Mouse (Mus musculus) heart, embryonic 12.5 days (tissue): ENCODE data around the gene Col23a1. TPM values are rescaled to one million over a fixed set of nuclear protein-coding genes. Genes with fewer than 3 reads are reported as not detected.

Experiments
- ATAC-seq: fragments of 200-750 bp; cut with Nextera tagmentation; 2 replicates; pipeline ENCODE4 v1.8.0; 2017; ENCODE audit warnings: moderate TSS enrichment, moderate library complexity; ENCODE audit not compliant: insufficient number of reproducible peaks, low FRiP score
- H3K27ac ChIP-seq: fragments of 300-500 bp; sonication (generic); 2 replicates; pipeline ENCODE4 v1.5.1; 2016; ENCODE audit warnings: mild to moderate bottlenecking, moderate library complexity; ENCODE audit not compliant: poor library complexity, severe bottlenecking
- H3K27me3 ChIP-seq: fragments of 300-500 bp; sonication (generic); replicated peaks from 2 replicates; pipeline ENCODE4 v1.6.1; 2016; ENCODE audit warnings: mild to moderate bottlenecking, moderate library complexity
- H3K36me3 ChIP-seq: fragments of 300-500 bp; sonication (generic); 2 replicates; pipeline ENCODE4 v1.6.1; 2016; ENCODE audit warnings: mild to moderate bottlenecking, moderate library complexity
- H3K4me1 ChIP-seq: fragments of 300-500 bp; sonication (generic); replicated peaks from 2 replicates; pipeline ENCODE4 v1.6.1; 2016; ENCODE audit warnings: mild to moderate bottlenecking
- H3K4me2 ChIP-seq: fragments of 300-500 bp; sonication (generic); 2 replicates; pipeline ENCODE4 v1.6.1; 2016; ENCODE audit warnings: mild to moderate bottlenecking, moderate library complexity
- H3K4me3 ChIP-seq: fragments of 300-500 bp; sonication (generic); 2 replicates; pipeline ENCODE4 v1.5.1; 2016; ENCODE audit warnings: mild to moderate bottlenecking
- H3K9ac ChIP-seq: fragments of 300-500 bp; sonication (generic); 2 replicates; pipeline ENCODE4 v1.6.1; 2016; ENCODE audit warnings: mild to moderate bottlenecking, moderate library complexity
- H3K9me3 ChIP-seq: fragments of 300-500 bp; sonication (generic); replicated peaks from 2 replicates; pipeline ENCODE4 v1.6.1; 2016; ENCODE audit warnings: mild to moderate bottlenecking, moderate library complexity
- WGBS: fragments of 180-500 bp; shearing (Covaris S2); methylation state at CpG from one replicate; pipeline ENCODE4 v1.1.7; 2016; 5-methylcytosine and 5-hydroxymethylcytosine counted together
- polyA plus RNA-seq: library from polyadenylated mRNA; unstranded; fragments of >200 nt; fragmentation: Nextera tagmentation; extraction: Ambion mirVana; gene quantifications from 2 replicates; pipeline ENCODE4 v1.2.1, GENCODE M21; 2016

Col23a1 gene
- polyA plus RNA-seq, 1 experiment from 2014 or later: 16.4 TPM

- Histone ChIP-seq H3K9ac (no peak overlapping the region), H3K36me3 (no peaks in the 10 kb centered on the region), H3K4me3 (no peak overlapping the region), H3K27me3 (peaks cover 3% of the 10 kb centered on the region; the same call in 1 of the 2 replicates), H3K27ac (no peak overlapping the region), H3K9me3 (0 out of 2 replicates have a peak, but pooled peaks cover 4% of the 10 kb centered on the region), H3K4me1 (no peaks in the 10 kb centered on the region), H3K4me2 (no peak overlapping the region)
- ATAC-seq: no peak
- WGBS: 39% methylated on average over 3 of the region's 3 CpGs
Measured at GRCm38 (mm10) chr11:51565062-51565461, 275.3 kb downstream of the Col23a1 start.

- H3K4me1 ChIP-seq: no peaks in the 10 kb centered on the region
- H3K36me3 ChIP-seq: no peaks in the 10 kb centered on the region
- H3K9me3 ChIP-seq: 0 out of 2 replicates have a peak, but pooled peaks cover 4% of the 10 kb centered on the region
- no peak overlapping the region for H3K9ac ChIP-seq
- no peak for ATAC-seq
- H3K4me2 ChIP-seq: no peak overlapping the region
- peaks cover 3% of the 10 kb centered on the region; the same call in 1 of the 2 replicates for H3K27me3 ChIP-seq
- H3K27ac ChIP-seq: no peak overlapping the region
- no peak overlapping the region for H3K4me3 ChIP-seq
- WGBS: 85% methylated on average over 6 of the region's 6 CpGs
Measured at GRCm38 (mm10) chr11:51565951-51566350, 276.2 kb downstream of the Col23a1 start.

- WGBS: 84% methylated on average over 4 of the region's 4 CpGs
- no peak for ATAC-seq
- no peaks in the 10 kb centered on the region for H3K4me1 ChIP-seq
- no peaks in the 10 kb centered on the region for H3K36me3 ChIP-seq
- H3K4me2 ChIP-seq: no peak overlapping the region
- no peaks in the 10 kb centered on the region for H3K27me3 ChIP-seq
- H3K9me3 ChIP-seq: 0 out of 2 replicates have a peak, but pooled peaks cover 4% of the 10 kb centered on the region
- H3K27ac ChIP-seq: no peak overlapping the region
- H3K9ac ChIP-seq: no peak overlapping the region
- H3K4me3 ChIP-seq: no peak overlapping the region
Measured at GRCm38 (mm10) chr11:51568801-51569200, 279.1 kb downstream of the Col23a1 start.

GRCm38 (mm10) chr11:51576454-51576853 is 286.7 kb downstream of the Col23a1 start:
- no peak for ATAC-seq
- Histone ChIP-seq H3K27me3 (no peaks in the 10 kb centered on the region), H3K4me3 (no peak overlapping the region), H3K9me3 (no peaks in the 10 kb centered on the region), H3K4me1 (0 out of 2 replicates have a peak, but pooled peaks cover 3% of the 10 kb centered on the region), H3K9ac (no peak overlapping the region), H3K4me2 (no peak overlapping the region), H3K27ac (no peak overlapping the region), H3K36me3 (no peaks in the 10 kb centered on the region)
- WGBS: 79% methylated on average over 4 of the region's 4 CpGs

- Histone ChIP-seq H3K4me1 (0 out of 2 replicates have a peak, but pooled peaks cover 3% of the 10 kb centered on the region), H3K9me3 (no peaks in the 10 kb centered on the region), H3K9ac (no peak overlapping the region), H3K4me2 (no peak overlapping the region), H3K27ac (no peak overlapping the region), H3K4me3 (no peak overlapping the region), H3K36me3 (no peaks in the 10 kb centered on the region), H3K27me3 (no peaks in the 10 kb centered on the region)
- no peak for ATAC-seq
- WGBS: 80% methylated on average over 7 of the region's 7 CpGs
Measured at GRCm38 (mm10) chr11:51577587-51577986, 287.9 kb downstream of the Col23a1 start.

GRCm38 (mm10) chr11:51579024-51579423 is 289.3 kb downstream of the Col23a1 start:
- no peak for ATAC-seq
- H3K27me3 ChIP-seq: no peaks in the 10 kb centered on the region
- no peaks in the 10 kb centered on the region for H3K36me3 ChIP-seq
- H3K4me1 ChIP-seq: peaks cover 6% of the 10 kb centered on the region; the same call in 1 of the 2 replicates
- H3K27ac ChIP-seq: no peak overlapping the region
- no peak overlapping the region for H3K4me3 ChIP-seq
- no peak overlapping the region for H3K9ac ChIP-seq
- no peaks in the 10 kb centered on the region for H3K9me3 ChIP-seq
- WGBS: 64% methylated on average over 4 of the region's 4 CpGs
- H3K4me2 ChIP-seq: no peak overlapping the region

- 24% methylated on average over 8 of the region's 8 CpGs for WGBS
- peaks cover 16% of the 10 kb centered on the region for H3K36me3 ChIP-seq
- no peak overlapping the region for H3K27ac ChIP-seq
- H3K27me3 ChIP-seq: no peaks in the 10 kb centered on the region
- H3K4me3 ChIP-seq: no peak overlapping the region
- peaks cover 14% of the 10 kb centered on the region for H3K4me1 ChIP-seq
- no peak overlapping the region for H3K9ac ChIP-seq
- no peaks in the 10 kb centered on the region for H3K9me3 ChIP-seq
- ATAC-seq: no peak
- no peak overlapping the region for H3K4me2 ChIP-seq
Measured at GRCm38 (mm10) chr11:51582713-51583112, 293.0 kb downstream of the Col23a1 start.

GRCm38 (mm10) chr11:51584057-51584430 is 294.3 kb downstream of the Col23a1 start:
- Histone ChIP-seq H3K4me1 (peaks cover 14% of the 10 kb centered on the region), H3K9me3 (0 out of 2 replicates have a peak, but pooled peaks cover 4% of the 10 kb centered on the region), H3K4me3 (peak overlapping the region; percentile 81), H3K9ac (peak overlapping the region; percentile 83), H3K27me3 (no peaks in the 10 kb centered on the region), H3K36me3 (peaks cover 30% of the 10 kb centered on the region), H3K4me2 (peak overlapping the region; percentile 89), H3K27ac (peak overlapping the region; percentile 96)
- peak; percentile 6 for ATAC-seq
- WGBS: 17% methylated on average over 9 of the region's 9 CpGs

- Histone ChIP-seq H3K27me3 (no peaks in the 10 kb centered on the region), H3K4me2 (peak within 1 kb of the TSS; percentile 89), H3K36me3 (peaks cover 36% of the 10 kb centered on the region), H3K4me3 (peak within 1 kb of the TSS; percentile 81), H3K9me3 (0 out of 2 replicates have a peak, but pooled peaks cover 6% of the 10 kb centered on the region), H3K4me1 (peaks cover 14% of the 10 kb centered on the region), H3K27ac (peak within 1 kb of the TSS; percentile 96), H3K9ac (peak within 1 kb of the TSS; percentile 92)
- peak; percentile 95 for ATAC-seq
- whole genome bisulfite sequencing: under 1% methylated on average over 59 of the region's 59 CpGs
Measured at GRCm38 (mm10) chr11:51584431-51585248, 294.9 kb downstream of the Col23a1 start, which contains the start of gene Phykpl. Gene Phykpl, plus strand, starts transcription at chr11:51584757.

- H3K4me2 ChIP-seq: peak overlapping the region; percentile 89
- peaks cover 14% of the 10 kb centered on the region for H3K4me1 ChIP-seq
- H3K36me3 ChIP-seq: peaks cover 46% of the 10 kb centered on the region
- H3K9me3 ChIP-seq: 0 out of 2 replicates have a peak, but pooled peaks cover 6% of the 10 kb centered on the region
- H3K27me3 ChIP-seq: no peaks in the 10 kb centered on the region
- no peak for ATAC-seq
- 61% methylated on average over 8 of the region's 8 CpGs for WGBS
- H3K4me3 ChIP-seq: peak overlapping the region; percentile 81
- peak overlapping the region; percentile 96 for H3K27ac ChIP-seq
- peak overlapping the region; percentile 92 for H3K9ac ChIP-seq
Measured at GRCm38 (mm10) chr11:51585608-51586252, 296.0 kb downstream of the Col23a1 start.

GRCm38 (mm10) chr11:51586411-51586810 is 296.7 kb downstream of the Col23a1 start:
- H3K27me3 ChIP-seq: no peaks in the 10 kb centered on the region
- no peak overlapping the region for H3K4me2 ChIP-seq
- H3K27ac ChIP-seq: no peak overlapping the region
- WGBS: 93% methylated on average over 13 of the region's 13 CpGs
- H3K36me3 ChIP-seq: peaks cover 53% of the 10 kb centered on the region
- no peak overlapping the region for H3K4me3 ChIP-seq
- 0 out of 2 replicates have a peak, but pooled peaks cover 6% of the 10 kb centered on the region for H3K9me3 ChIP-seq
- H3K4me1 ChIP-seq: peaks cover 14% of the 10 kb centered on the region
- no peak for ATAC-seq
- H3K9ac ChIP-seq: no peak overlapping the region
